ENCODE assay signal across 24 mouse cellular contexts in genomic region chr5:4891862-4892704, GRCm38 (mm10).
DNase-seq lines count a peak whose midpoint lies in the region; ATAC-seq and TF ChIP-seq lines count a peak whose summit lies in the region.
"Had no signal": no experiment of that assay in that cellular context is flagged by ENCODE, and none has a peak within 500 bp of the region (broad histone marks: within the 10 kb centered on the region; RNA-seq: fewer than 3 reads in every experiment).

No protein-coding gene starts in this region.

- no peak overlapping the region for H3K4me3 ChIP-seq in hindbrain, embryonic 14.5 days (replicated peaks; ENCODE audit: low read length)
- no peak overlapping the region for H3K4me3 ChIP-seq in hindbrain, postnatal 0 days (ENCODE audit: low read length)
- no peak overlapping the region for H3K4me3 ChIP-seq in midbrain, embryonic 16.5 days (ENCODE audit: low read depth, low read length)
- H3K4me3 ChIP-seq in stomach, postnatal 0 days (ENCODE audit: low read depth, low read length): no peak overlapping the region
- H3K4me3 ChIP-seq: forebrain, embryonic 13.5 days; heart, embryonic 15.5 days; limb, embryonic 12.5 days; liver, embryonic 12.5 days had no signal

- peak; percentile 51; the same call in 1 of the 2 replicates for ATAC-seq in hindbrain, embryonic 14.5 days (ENCODE audit: low FRiP score)
- no peak for ATAC-seq in hindbrain, postnatal 0 days
- ATAC-seq in midbrain, embryonic 16.5 days: peak; percentile 81
- no peak for ATAC-seq in stomach, postnatal 0 days (ENCODE audit: low FRiP score, low TSS enrichment)
- ATAC-seq: forebrain, embryonic 13.5 days; liver, embryonic 12.5 days; Patski had no signal

- TF ChIP-seq POLR2A in brain, embryonic 14.5 days (IDR thresholded peaks at IDR 0.05; ENCODE audit: borderline replicate concordance, extremely low read depth, insufficient read depth, insufficient read length, poor library complexity, severe bottlenecking): no peak

- DNase-seq in hindbrain, embryonic 14.5 days (ENCODE audit: low spot score): no peak
- DNase-seq in hindbrain, postnatal 0 days (ENCODE audit: low spot score): no peak
- DNase-seq in adrenal gland, postnatal 14 days: peak; percentile 12
- DNase-seq in brain, embryonic 14.5 days (ENCODE audit: low read depth): peak; percentile 76
- no peak for DNase-seq in right cerebral cortex, postnatal 14 days
- DNase-seq in stomach, postnatal 0 days (ENCODE audit: low spot score): no peak
- DNase-seq: B cell, adult 2 months; cerebellum, adult 18-20 months; cerebellum, postnatal 14 days; heart, postnatal 36 days; kidney, adult 9 months; kidney, postnatal 25 days; lung, adult 18-20 months; lung, postnatal 10 days; retina, postnatal 1 day; thymus, postnatal 14 days had no signal

- TF ChIP-seq CTCF in hindbrain, postnatal 0 days (IDR thresholded peaks at IDR 0.05; ENCODE audit: low read depth): no peak
- TF ChIP-seq CTCF in brain, embryonic 14.5 days (IDR thresholded peaks at IDR 0.05; ENCODE audit: borderline replicate concordance, extremely low read depth, insufficient read depth, insufficient read length): no peak
- TF ChIP-seq CTCF in stomach, postnatal 0 days (IDR thresholded peaks at IDR 0.05; ENCODE audit: low read depth): no peak

- H3K9me3 ChIP-seq in hindbrain, embryonic 14.5 days (ENCODE audit: control insufficient read depth, low read length): no peaks in the 10 kb centered on the region
- H3K9me3 ChIP-seq in hindbrain, postnatal 0 days (ENCODE audit: low read length): no peaks in the 10 kb centered on the region
- no peaks in the 10 kb centered on the region for H3K9me3 ChIP-seq in midbrain, embryonic 16.5 days (replicated peaks; ENCODE audit: control insufficient read depth, low read length, poor library complexity, severe bottlenecking)
- no peaks in the 10 kb centered on the region for H3K9me3 ChIP-seq in stomach, postnatal 0 days (ENCODE audit: control insufficient read depth, low read length)
- H3K9me3 ChIP-seq: forebrain, embryonic 13.5 days; G1E; heart, embryonic 15.5 days; limb, embryonic 12.5 days; liver, embryonic 12.5 days had no signal

- H3K27ac ChIP-seq in hindbrain, embryonic 14.5 days: peak overlapping the region; percentile 38; the same call in 1 of the 2 replicates
- H3K27ac ChIP-seq in hindbrain, postnatal 0 days: no peak overlapping the region
- peak overlapping the region; percentile 83 for H3K27ac ChIP-seq in midbrain, embryonic 16.5 days (ENCODE audit: low read length)
- no peak overlapping the region for H3K27ac ChIP-seq in stomach, postnatal 0 days (replicated peaks)
- H3K27ac ChIP-seq: forebrain, embryonic 13.5 days; heart, embryonic 15.5 days; limb, embryonic 12.5 days; liver, embryonic 12.5 days had no signal

- H3K4me1 ChIP-seq in hindbrain, embryonic 14.5 days (replicated peaks; ENCODE audit: control insufficient read depth, insufficient read depth, low read length): 0 out of 2 replicates have a peak, but pooled peaks cover 16% of the 10 kb centered on the region
- H3K4me1 ChIP-seq in hindbrain, postnatal 0 days (ENCODE audit: insufficient read depth, low read length): no peaks in the 10 kb centered on the region; the same call in 1 of the 2 replicates
- peaks cover 27% of the 10 kb centered on the region for H3K4me1 ChIP-seq in midbrain, embryonic 16.5 days (ENCODE audit: control insufficient read depth, insufficient read depth, low read length)
- H3K4me1 ChIP-seq in stomach, postnatal 0 days (replicated peaks; ENCODE audit: control insufficient read depth, insufficient read depth): no peaks in the 10 kb centered on the region
- H3K4me1 ChIP-seq: liver, embryonic 12.5 days had no signal

- H3K9ac ChIP-seq in hindbrain, embryonic 14.5 days: no peak overlapping the region
- no peak overlapping the region for H3K9ac ChIP-seq in hindbrain, postnatal 0 days (replicated peaks; ENCODE audit: low read length)
- no peak overlapping the region for H3K9ac ChIP-seq in midbrain, embryonic 16.5 days (ENCODE audit: low read depth, low read length)
- H3K9ac ChIP-seq in stomach, postnatal 0 days (ENCODE audit: low read length): no peak overlapping the region
- H3K9ac ChIP-seq: forebrain, embryonic 13.5 days; heart, embryonic 15.5 days; limb, embryonic 12.5 days; liver, embryonic 12.5 days had no signal

- H3K27me3 ChIP-seq in hindbrain, embryonic 14.5 days (ENCODE audit: control insufficient read depth, insufficient read depth, low read length): no peaks in the 10 kb centered on the region
- H3K27me3 ChIP-seq in hindbrain, postnatal 0 days (ENCODE audit: insufficient read depth, low read length): no peaks in the 10 kb centered on the region
- H3K27me3 ChIP-seq in midbrain, embryonic 16.5 days (ENCODE audit: control insufficient read depth, insufficient read depth, low read depth, low read length): no peaks in the 10 kb centered on the region
- no peaks in the 10 kb centered on the region for H3K27me3 ChIP-seq in stomach, postnatal 0 days (ENCODE audit: control insufficient read depth, insufficient read depth, low read length)
- H3K27me3 ChIP-seq: CH12.LX; forebrain, embryonic 13.5 days; heart, embryonic 15.5 days; limb, embryonic 12.5 days; liver, embryonic 12.5 days; Patski had no signal

- TF ChIP-seq EP300 in stomach, postnatal 0 days (optimal IDR thresholded peaks at IDR 0.05): no peak

- WGBS in hindbrain, embryonic 14.5 days: 54% methylated on average over 17 of the region's 17 CpGs
- WGBS in hindbrain, postnatal 0 days: 49% methylated on average over 17 of the region's 17 CpGs
- WGBS in midbrain, embryonic 16.5 days: 46% methylated on average over 17 of the region's 17 CpGs
- WGBS in stomach, postnatal 0 days: 79% methylated on average over 17 of the region's 17 CpGs

- no peak overlapping the region for H3K4me2 ChIP-seq in hindbrain, embryonic 14.5 days (replicated peaks)
- no peak overlapping the region for H3K4me2 ChIP-seq in hindbrain, postnatal 0 days (ENCODE audit: low read depth, low read length)
- H3K4me2 ChIP-seq in midbrain, embryonic 16.5 days (ENCODE audit: low read length): 0 out of 2 replicates have a peak overlapping the region, but pooled peaks have one; percentile 13
- no peak overlapping the region for H3K4me2 ChIP-seq in stomach, postnatal 0 days (replicated peaks; ENCODE audit: low read depth)
- H3K4me2 ChIP-seq: forebrain, embryonic 13.5 days; heart, embryonic 15.5 days; limb, embryonic 12.5 days; liver, embryonic 12.5 days had no signal

- no peaks in the 10 kb centered on the region for H3K36me3 ChIP-seq in hindbrain, embryonic 14.5 days (replicated peaks; ENCODE audit: control insufficient read depth, insufficient read depth)
- H3K36me3 ChIP-seq in hindbrain, postnatal 0 days (ENCODE audit: insufficient read depth, low read length): no peaks in the 10 kb centered on the region
- no peaks in the 10 kb centered on the region for H3K36me3 ChIP-seq in midbrain, embryonic 16.5 days (ENCODE audit: control insufficient read depth, insufficient read depth, low read length)
- H3K36me3 ChIP-seq in stomach, postnatal 0 days (ENCODE audit: control insufficient read depth, insufficient read depth, low read length): no peaks in the 10 kb centered on the region
- H3K36me3 ChIP-seq: G1E; heart, embryonic 15.5 days; limb, embryonic 12.5 days; liver, embryonic 12.5 days had no signal

Comparison
In these comparisons a context has a peak if more than half of its experiments do, and no peak if none do; other contexts are left out.
1. ATAC-seq: peak in hindbrain, embryonic 14.5 days (single experiment) and midbrain, embryonic 16.5 days (single experiment); none in hindbrain, postnatal 0 days (single experiment) and stomach, postnatal 0 days (single experiment).
2. H3K27ac ChIP-seq: peak in hindbrain, embryonic 14.5 days (single experiment) and midbrain, embryonic 16.5 days (single experiment); none in hindbrain, postnatal 0 days (single experiment) and stomach, postnatal 0 days (single experiment).
3. DNase-seq: peak in adrenal gland, postnatal 14 days (single experiment) and brain, embryonic 14.5 days (single experiment); none in hindbrain, embryonic 14.5 days (single experiment), hindbrain, postnatal 0 days (single experiment), right cerebral cortex, postnatal 14 days (single experiment) and stomach, postnatal 0 days (single experiment).